Mouse (Mus musculus): ENCODE data around the gene Fgf9. TPM values are rescaled to one million over a fixed set of nuclear protein-coding genes. Genes with fewer than 3 reads are reported as not detected.

The Fgf9 gene
- polyA plus RNA-seq, 1 experiment = 0.11 TPM

GRCm38 (mm10) chr14:58150471-58150855, 80.1 kb downstream of the Fgf9 start:
- no peaks in the 10 kb centered on the region for H3K36me3 ChIP-seq (ENCODE audit: control insufficient read depth, insufficient read depth, low read length)
- no peak overlapping the region for H3K27ac ChIP-seq (ENCODE audit: control insufficient read depth, insufficient read depth, low read depth, low read length)
- H3K4me1 ChIP-seq (ENCODE audit: control insufficient read depth, insufficient read depth, low read length) = peaks cover 4% of the 10 kb centered on the region
- no peak for TF ChIP-seq CTCF (IDR thresholded peaks at IDR 0.05; ENCODE audit: control insufficient read depth, insufficient read depth, insufficient replicate concordance, low read depth, low read length)
- no peak for TF ChIP-seq POLR2A (IDR thresholded peaks at IDR 0.05; ENCODE audit: control insufficient read depth, low read depth, low read length)
- H3K4me3 ChIP-seq (ENCODE audit: control insufficient read depth, low read depth, low read length) = no peak overlapping the region; the same call in 1 of the 2 replicates
- H3K27me3 ChIP-seq (ENCODE audit: control insufficient read depth, insufficient read depth, low read length) = no peaks in the 10 kb centered on the region

GRCm38 (mm10) chr14:58152110-58152509, 81.8 kb downstream of the Fgf9 start:
- Histone ChIP-seq H3K36me3 (ENCODE audit: control insufficient read depth, insufficient read depth, low read length) (no peaks in the 10 kb centered on the region), H3K27ac (ENCODE audit: control insufficient read depth, insufficient read depth, low read depth, low read length) (no peak overlapping the region), H3K4me3 (ENCODE audit: control insufficient read depth, low read depth, low read length) (no peak overlapping the region), H3K4me1 (ENCODE audit: control insufficient read depth, insufficient read depth, low read length) (peaks cover 4% of the 10 kb centered on the region), H3K27me3 (ENCODE audit: control insufficient read depth, insufficient read depth, low read length) (no peaks in the 10 kb centered on the region)
- TF ChIP-seq CTCF (IDR thresholded peaks at IDR 0.05; ENCODE audit: control insufficient read depth, insufficient read depth, insufficient replicate concordance, low read depth, low read length) = no peak
- no peak for TF ChIP-seq POLR2A (IDR thresholded peaks at IDR 0.05; ENCODE audit: control insufficient read depth, low read depth, low read length)

- H3K27me3 ChIP-seq (ENCODE audit: control insufficient read depth, insufficient read depth, low read length) = no peaks in the 10 kb centered on the region
- no peaks in the 10 kb centered on the region for H3K36me3 ChIP-seq (ENCODE audit: control insufficient read depth, insufficient read depth, low read length)
- H3K4me3 ChIP-seq (ENCODE audit: control insufficient read depth, low read depth, low read length) = no peak overlapping the region
- TF ChIP-seq POLR2A (IDR thresholded peaks at IDR 0.05; ENCODE audit: control insufficient read depth, low read depth, low read length) (no peak), CTCF (IDR thresholded peaks at IDR 0.05; ENCODE audit: control insufficient read depth, insufficient read depth, insufficient replicate concordance, low read depth, low read length) (no peak)
- peaks cover 4% of the 10 kb centered on the region for H3K4me1 ChIP-seq (ENCODE audit: control insufficient read depth, insufficient read depth, low read length)
- no peak overlapping the region for H3K27ac ChIP-seq (ENCODE audit: control insufficient read depth, insufficient read depth, low read depth, low read length)
Measured at GRCm38 (mm10) chr14:58153470-58154416, 83.4 kb downstream of the Fgf9 start.

GRCm38 (mm10) chr14:58160624-58161023, 90.3 kb downstream of the Fgf9 start:
- no peaks in the 10 kb centered on the region for H3K27me3 ChIP-seq (ENCODE audit: control insufficient read depth, insufficient read depth, low read length)
- no peak overlapping the region for H3K27ac ChIP-seq (ENCODE audit: control insufficient read depth, insufficient read depth, low read depth, low read length)
- TF ChIP-seq POLR2A (IDR thresholded peaks at IDR 0.05; ENCODE audit: control insufficient read depth, low read depth, low read length) (no peak), CTCF (IDR thresholded peaks at IDR 0.05; ENCODE audit: control insufficient read depth, insufficient read depth, insufficient replicate concordance, low read depth, low read length) (no peak)
- H3K4me1 ChIP-seq (ENCODE audit: control insufficient read depth, insufficient read depth, low read length) = no peaks in the 10 kb centered on the region
- no peak overlapping the region for H3K4me3 ChIP-seq (ENCODE audit: control insufficient read depth, low read depth, low read length)
- no peaks in the 10 kb centered on the region for H3K36me3 ChIP-seq (ENCODE audit: control insufficient read depth, insufficient read depth, low read length)

Other genes with a start within 250 kb of the Fgf9 start
- gene Ska3, start 244.4 kb upstream of the Fgf9 start, polyA plus RNA-seq (2012; rRNA removed) = 2.5 TPM in 2 replicates
- 116 and 132 TPM in 2 replicates for gene Mrpl57, start 244.3 kb upstream of the Fgf9 start, polyA plus RNA-seq (2012; rRNA removed)
- 6.8 and 9.4 TPM in 2 replicates for gene Zdhhc20, start 180.3 kb upstream of the Fgf9 start, polyA plus RNA-seq (2012; rRNA removed)
- gene Micu2, start 71.3 kb upstream of the Fgf9 start, polyA plus RNA-seq (2012; rRNA removed) = 6.9 and 7.7 TPM in 2 replicates

All from testis, adult 2 months (tissue).